Mouse (Mus musculus) embryo, embryonic 11.5 days (tissue): ENCODE data around the gene Gm7735.
"Not testable (repeated sequence)": the region's sequence is repeated elsewhere in the genome, so short reads cannot be mapped to it uniquely, and the experiment has no call there.

ENCODE experiments used
- DNase-seq: peaks from one replicate; pipeline ENCODE4 v3.0.0-alpha.2; 2012; ENCODE audit warnings: low read depth, low spot score

Gm7735 gene

GRCm38 (mm10) chr16:89169190-89169589 is at the start of gene Gm7735:
TSS of gene Gm7735 (plus strand) at chr16:89169490.
- DNase-seq = not testable (repeated sequence)

- no peak for DNase-seq
Measured at GRCm38 (mm10) chr16:89140551-89140950, 28.7 kb upstream of the Gm7735 start, which contains the start of gene Gm6358. TSS of gene Gm6358 (plus strand) at chr16:89140851.

- no peak for DNase-seq
Measured at GRCm38 (mm10) chr16:89150786-89151185, 18.5 kb upstream of the Gm7735 start, which contains the start of gene Gm10061. TSS of gene Gm10061 (plus strand) at chr16:89151086.

GRCm38 (mm10) chr16:89157652-89158051 is 11.6 kb upstream of the Gm7735 start, which contains the start of gene Gm9789:
TSS of gene Gm9789 (plus strand) at chr16:89157952.
- no peak for DNase-seq

GRCm38 (mm10) chr16:89174435-89174834 is 5.1 kb downstream of the Gm7735 start, which contains the start of gene 1110057P08Rik:
TSS of gene 1110057P08Rik (plus strand) at chr16:89174735.
- no peak for DNase-seq

GRCm38 (mm10) chr16:89188621-89189020 is 19.3 kb downstream of the Gm7735 start:
- no peak for DNase-seq

GRCm38 (mm10) chr16:89205561-89205960 is 36.3 kb downstream of the Gm7735 start, which contains the start of gene Krtap20-2:
TSS of gene Krtap20-2 (plus strand) at chr16:89205861.
- no peak for DNase-seq
